Mouse (Mus musculus) kidney, postnatal 25 days (tissue): ENCODE data around the gene Taar1.

ENCODE experiments used
- DNase-seq, 2 experiments: peaks; one replicate each; pipeline ENCODE4 v3.0.0; 2021; ENCODE audit warnings: mixed read lengths in 2 of 2

The Taar1 gene

GRCm38 (mm10) chr10:23920056-23920455 lies at the start of gene Taar1:
Taar1 (plus strand) TSS chr10:23920356.
- no peak for DNase-seq

GRCm38 (mm10) chr10:23880695-23881094 lies 39.5 kb upstream of the Taar1 start:
- peak; percentile 44 to 75 for DNase-seq

- DNase-seq: no peak
These were observed 35.2 kb upstream of the Taar1 start for GRCm38 (mm10) chr10:23884910-23885309.

- DNase-seq: no peak
These were observed 34.1 kb upstream of the Taar1 start for GRCm38 (mm10) chr10:23886060-23886459.

- DNase-seq: no peak
These were observed 27.2 kb upstream of the Taar1 start for GRCm38 (mm10) chr10:23892987-23893386.

- DNase-seq: peak; percentile 52 to 75
These were observed 25.4 kb upstream of the Taar1 start, which contains the start of gene Vnn1 for GRCm38 (mm10) chr10:23894601-23895349. Vnn1 (plus strand) TSS chr10:23894688.

- peak; percentile 31 to 44 for DNase-seq
These were observed 24.8 kb upstream of the Taar1 start for GRCm38 (mm10) chr10:23895376-23895775.

GRCm38 (mm10) chr10:23901119-23901518 lies 19.0 kb upstream of the Taar1 start:
- DNase-seq: no peak

GRCm38 (mm10) chr10:23905661-23906060 lies 14.5 kb upstream of the Taar1 start:
- no peak for DNase-seq

GRCm38 (mm10) chr10:23922468-23922867 lies 2.3 kb downstream of the Taar1 start:
- DNase-seq: no peak

- no peak for DNase-seq
These were observed 3.8 kb downstream of the Taar1 start for GRCm38 (mm10) chr10:23923941-23924340.

GRCm38 (mm10) chr10:23937613-23938012 lies 17.5 kb downstream of the Taar1 start:
- no peak for DNase-seq

- no peak for DNase-seq
These were observed 18.2 kb downstream of the Taar1 start, which contains the start of gene Taar2 for GRCm38 (mm10) chr10:23938312-23938711. Taar2 (plus strand) TSS chr10:23938572.

- peak in 1 of 2 experiments; percentile 13 for DNase-seq
These were observed 22.3 kb downstream of the Taar1 start for GRCm38 (mm10) chr10:23942465-23942864.

- DNase-seq: peak; percentile 14 to 35
These were observed 27.9 kb downstream of the Taar1 start for GRCm38 (mm10) chr10:23948026-23948425.

- DNase-seq: peak in 1 of 2 experiments; percentile 29
These were observed 29.4 kb downstream of the Taar1 start, which contains the start of gene Taar3 for GRCm38 (mm10) chr10:23949508-23950005. Taar3 (plus strand) TSS chr10:23949558.

GRCm38 (mm10) chr10:23951714-23952113 lies 31.6 kb downstream of the Taar1 start:
- no peak for DNase-seq

GRCm38 (mm10) chr10:23959071-23959470 lies 38.9 kb downstream of the Taar1 start:
- peak; percentile 64 to 66 for DNase-seq

GRCm38 (mm10) chr10:23960444-23960915 lies 40.3 kb downstream of the Taar1 start, which contains the start of gene Taar4:
Taar4 (plus strand) TSS chr10:23960494.
- peak in 1 of 2 experiments; percentile 34 for DNase-seq

- peak in 1 of 2 experiments; percentile 8 for DNase-seq
These were observed 43.3 kb downstream of the Taar1 start for GRCm38 (mm10) chr10:23963444-23963843.

- no peak for DNase-seq
These were observed 44.9 kb downstream of the Taar1 start for GRCm38 (mm10) chr10:23964921-23965610.

GRCm38 (mm10) chr10:23970656-23971165 lies 50.6 kb downstream of the Taar1 start, which contains the start of gene Taar5:
Taar5 (plus strand) TSS chr10:23970706.
- no peak for DNase-seq
